Comparison of ENCODE assay signal across 9 mouse cellular contexts in genomic region chr1:179865561-179865960, GRCm38 (mm10).
DNase-seq lines count a peak whose midpoint lies in the region; ATAC-seq lines count a peak whose summit lies in the region.
"Had no signal": no experiment of that assay in that cellular context is flagged by ENCODE, and none has a peak within 500 bp of the region (broad histone marks: within the 10 kb centered on the region; RNA-seq: fewer than 3 reads in every experiment).

No protein-coding gene starts in this region.

- peak; percentile 49; the same call in 1 of the 2 replicates for ATAC-seq in kidney, embryonic 15.5 days (replicated peaks; ENCODE audit: low FRiP score)
- no peak for ATAC-seq in neural tube, embryonic 13.5 days (ENCODE audit: low read depth)
- ATAC-seq in megakaryocyte progenitor cell, adult 5-6 weeks (replicated peaks; ENCODE audit: poor library complexity), result no peak
- ATAC-seq: midbrain, embryonic 15.5 days had no signal

- no peak overlapping the region for H3K9ac ChIP-seq in kidney, embryonic 15.5 days
- no peak overlapping the region for H3K9ac ChIP-seq in neural tube, embryonic 13.5 days
- H3K9ac ChIP-seq: midbrain, embryonic 15.5 days had no signal

- no peaks in the 10 kb centered on the region for H3K36me3 ChIP-seq in kidney, embryonic 15.5 days
- H3K36me3 ChIP-seq in neural tube, embryonic 13.5 days, result no peaks in the 10 kb centered on the region
- H3K36me3 ChIP-seq: midbrain, embryonic 15.5 days had no signal

- no peak overlapping the region for H3K4me3 ChIP-seq in kidney, embryonic 15.5 days (replicated peaks)
- no peak overlapping the region for H3K4me3 ChIP-seq in neural tube, embryonic 13.5 days
- H3K4me3 ChIP-seq: midbrain, embryonic 15.5 days had no signal

- H3K4me2 ChIP-seq in kidney, embryonic 15.5 days, result peak overlapping the region; percentile 37
- H3K4me2 ChIP-seq in neural tube, embryonic 13.5 days, result no peak overlapping the region
- H3K4me2 ChIP-seq: midbrain, embryonic 15.5 days had no signal

- peaks cover 20% of the 10 kb centered on the region for H3K4me1 ChIP-seq in kidney, embryonic 15.5 days
- H3K4me1 ChIP-seq in neural tube, embryonic 13.5 days (replicated peaks), result no peaks in the 10 kb centered on the region; the same call in none of the 2 replicates
- H3K4me1 ChIP-seq: midbrain, embryonic 15.5 days had no signal

- peak; percentile 26 for DNase-seq in gastrocnemius, postnatal 25 days
- no peak for DNase-seq in gastrocnemius, postnatal 10 days
- DNase-seq in heart, adult 9 months (ENCODE audit: low spot score in 2 of 2), result peak; percentile 50 to 77
- no peak for DNase-seq in testis, postnatal 14 days (ENCODE audit: low spot score)
- no peak for DNase-seq in thymus, postnatal 14 days

- no peaks in the 10 kb centered on the region for H3K9me3 ChIP-seq in kidney, embryonic 15.5 days (replicated peaks)
- H3K9me3 ChIP-seq in neural tube, embryonic 13.5 days, result no peaks in the 10 kb centered on the region
- H3K9me3 ChIP-seq: midbrain, embryonic 15.5 days had no signal

- peak overlapping the region; percentile 88 for H3K27ac ChIP-seq in kidney, embryonic 15.5 days
- peak overlapping the region; percentile 52 for H3K27ac ChIP-seq in neural tube, embryonic 13.5 days (replicated peaks)
- H3K27ac ChIP-seq: midbrain, embryonic 15.5 days had no signal

- no peaks in the 10 kb centered on the region for H3K27me3 ChIP-seq in kidney, embryonic 15.5 days
- H3K27me3 ChIP-seq in neural tube, embryonic 13.5 days, result no peaks in the 10 kb centered on the region
- H3K27me3 ChIP-seq: midbrain, embryonic 15.5 days had no signal

- 44% methylated on average over 11 of the region's 11 CpGs for WGBS in kidney, embryonic 15.5 days
- WGBS in neural tube, embryonic 13.5 days, result 65% methylated on average over 11 of the region's 11 CpGs

Comparison
In these comparisons a context has a peak if more than half of its experiments do, and no peak if none do; other contexts are left out.
1. DNase-seq: peak in gastrocnemius, postnatal 25 days (single experiment) and heart, adult 9 months (2 of 2); none in gastrocnemius, postnatal 10 days (single experiment), testis, postnatal 14 days (single experiment) and thymus, postnatal 14 days (single experiment).